Mouse (Mus musculus) T-cell, adult 2 months (primary cell): Measurements from ENCODE around the gene Man1c1.

ENCODE experiments used
- DNase-seq: peaks from one replicate; pipeline ENCODE4 v3.0.0; 2022; ENCODE audit warnings: low spot score

Man1c1 gene

DNA sequence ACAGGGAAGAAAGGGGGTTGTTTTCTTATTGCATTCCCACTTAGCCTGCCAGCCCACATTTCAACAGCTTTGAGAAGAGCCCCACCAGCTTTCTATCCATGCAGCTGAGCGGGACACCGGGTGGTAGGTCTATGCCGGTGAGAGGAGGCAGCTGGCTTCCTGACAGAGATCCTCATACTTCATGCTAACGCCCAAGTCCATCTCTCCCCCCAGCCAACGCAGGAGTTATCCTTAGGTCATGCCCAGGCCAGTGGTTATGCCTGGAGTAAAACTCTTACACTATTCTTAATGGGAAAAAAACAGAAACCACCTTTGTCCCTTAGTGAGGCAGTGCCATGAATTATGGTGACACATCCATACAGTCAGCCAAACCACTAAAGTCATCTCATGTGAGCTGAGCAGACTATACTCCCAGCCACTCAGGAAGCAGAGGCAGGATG is 66.0 kb downstream of the Man1c1 start:
- no peak for DNase-seq

DNA sequence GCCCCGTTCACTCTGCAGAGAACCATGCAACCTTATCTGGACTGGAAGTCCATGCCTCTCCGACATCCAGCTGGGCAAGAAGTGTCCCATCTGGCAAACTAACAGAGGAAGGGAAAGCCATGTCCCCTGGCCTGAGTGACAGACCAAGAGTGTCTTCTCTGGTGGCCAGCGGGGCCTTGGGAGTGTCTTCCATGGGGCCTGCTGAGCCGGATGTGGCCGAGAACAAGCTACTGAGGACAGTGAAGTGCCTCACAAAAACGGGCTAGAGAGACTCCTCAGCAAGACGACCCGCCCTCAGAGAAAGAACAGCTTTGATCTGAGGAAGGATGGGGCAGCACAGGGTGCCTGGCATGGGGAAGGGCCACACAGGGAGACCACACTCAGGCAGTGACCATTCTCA is 67.7 kb downstream of the Man1c1 start:
- no peak for DNase-seq

DNA sequence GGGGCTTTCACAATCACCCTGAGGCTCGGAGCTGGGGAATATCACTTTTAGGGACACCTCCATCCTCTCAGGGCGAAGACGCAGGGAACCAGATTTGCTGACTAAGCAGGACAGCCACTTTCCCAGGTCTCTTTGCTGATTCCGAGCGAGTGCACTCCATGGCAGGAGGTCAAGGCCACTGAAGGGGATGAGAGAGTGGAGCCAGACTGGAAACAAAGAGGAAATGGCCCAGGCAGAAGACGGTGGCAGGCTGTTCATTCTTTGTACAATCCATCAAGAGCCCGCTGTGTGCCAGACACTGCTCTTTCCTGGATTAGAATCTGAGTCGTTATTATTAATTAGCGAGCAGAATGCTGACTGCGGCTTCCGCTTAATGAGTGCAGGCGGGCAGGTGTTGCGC is 70.1 kb downstream of the Man1c1 start:
- DNase-seq: no peak

DNA sequence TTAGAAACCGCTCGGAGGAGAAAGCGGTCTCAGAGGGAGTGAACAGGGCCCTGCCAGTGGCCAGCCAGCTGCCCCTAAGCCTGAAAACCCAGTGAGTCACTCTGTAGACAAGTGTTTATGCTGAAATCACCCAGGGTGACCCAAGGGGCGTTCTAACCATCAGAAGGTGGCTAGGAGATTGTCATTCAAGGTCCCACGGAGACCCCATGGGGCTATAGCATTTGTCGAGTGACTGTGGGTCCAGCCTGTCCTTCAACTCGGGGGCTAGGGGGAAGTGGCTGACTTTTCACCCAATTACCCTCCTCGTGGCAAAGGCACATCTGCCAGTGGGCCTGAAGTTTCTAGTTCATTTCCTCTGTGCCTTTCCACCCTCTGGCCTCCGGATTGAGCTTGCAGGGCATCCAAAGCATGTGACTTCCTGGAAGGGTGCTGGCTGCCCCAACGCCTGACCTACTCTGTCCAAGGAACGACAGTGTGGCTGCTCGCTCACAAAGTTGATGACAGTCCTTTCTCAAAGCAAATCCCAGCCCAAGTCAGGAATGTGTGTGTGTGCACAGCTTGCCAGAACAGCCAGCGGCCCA is 71.9 kb downstream of the Man1c1 start:
- DNase-seq: no peak

DNA sequence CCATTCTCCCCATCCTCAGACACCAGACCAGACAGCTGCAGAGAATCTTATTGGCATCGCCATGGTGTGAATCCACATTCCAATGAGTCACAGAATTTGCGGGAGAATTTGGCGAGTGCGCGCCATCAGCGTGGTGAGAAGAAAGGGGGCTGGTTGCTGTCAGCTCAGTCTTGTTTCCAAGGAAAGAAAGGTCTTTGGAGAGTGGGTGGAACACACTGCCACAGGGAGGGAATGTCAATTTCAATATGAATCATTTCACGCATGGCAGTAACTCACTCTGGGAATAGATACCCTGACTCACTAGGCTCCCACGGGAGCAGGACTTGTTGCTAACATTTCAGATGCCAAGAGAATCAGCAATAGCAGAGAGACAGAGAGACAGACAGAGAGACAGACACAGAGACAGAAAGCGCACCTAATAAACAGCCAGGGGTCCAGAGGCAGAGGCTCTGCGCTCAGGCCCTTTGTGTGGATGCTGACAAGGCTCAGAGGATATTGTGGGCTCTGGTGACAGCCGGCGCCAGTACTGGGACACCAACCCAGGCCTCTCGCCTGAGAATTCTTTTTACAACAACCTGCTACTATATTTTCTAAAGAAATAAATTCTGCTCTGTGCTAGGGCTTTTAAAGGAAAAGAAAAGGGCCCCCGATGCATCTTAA is 72.5 kb downstream of the Man1c1 start:
- no peak for DNase-seq

DNA sequence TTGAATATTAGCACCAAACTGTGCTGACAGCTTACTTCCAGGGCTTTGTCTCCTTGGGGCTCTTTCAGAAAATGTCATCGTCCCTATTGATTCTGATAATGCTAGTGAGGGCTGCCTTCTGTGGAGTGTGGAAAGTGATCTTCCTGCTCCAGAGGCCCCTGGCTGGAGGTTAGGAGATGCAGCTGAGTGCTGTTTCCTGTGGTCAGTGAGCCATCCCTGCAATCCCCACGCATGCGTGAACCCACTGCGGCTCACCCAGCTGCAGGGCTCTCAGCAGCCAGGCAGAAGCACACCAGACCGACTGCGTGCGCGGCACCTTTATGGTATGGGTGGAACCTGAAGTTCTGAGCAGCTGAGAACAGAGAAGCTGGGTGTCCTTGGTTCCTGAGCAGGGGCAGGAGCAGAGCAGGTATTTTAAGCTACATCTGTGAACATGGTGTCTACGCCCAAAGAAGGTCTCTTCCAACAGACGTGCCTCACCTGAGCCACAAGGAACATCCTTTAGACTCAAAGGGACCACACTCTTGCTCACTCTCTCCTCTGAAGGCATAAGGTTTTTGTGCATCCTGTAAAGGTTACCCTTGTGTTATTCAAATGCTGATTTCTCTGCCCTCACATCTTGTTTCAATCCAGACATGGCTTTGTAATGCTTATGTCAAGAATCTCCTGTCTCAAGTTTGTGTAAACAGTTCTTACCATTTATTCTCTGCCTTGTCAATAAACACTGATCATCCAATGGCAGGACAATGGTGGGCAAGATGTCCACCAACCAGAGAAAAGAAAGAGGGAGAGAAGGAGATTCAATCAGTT is 75.3 kb downstream of the Man1c1 start:
- DNase-seq: no peak

DNA sequence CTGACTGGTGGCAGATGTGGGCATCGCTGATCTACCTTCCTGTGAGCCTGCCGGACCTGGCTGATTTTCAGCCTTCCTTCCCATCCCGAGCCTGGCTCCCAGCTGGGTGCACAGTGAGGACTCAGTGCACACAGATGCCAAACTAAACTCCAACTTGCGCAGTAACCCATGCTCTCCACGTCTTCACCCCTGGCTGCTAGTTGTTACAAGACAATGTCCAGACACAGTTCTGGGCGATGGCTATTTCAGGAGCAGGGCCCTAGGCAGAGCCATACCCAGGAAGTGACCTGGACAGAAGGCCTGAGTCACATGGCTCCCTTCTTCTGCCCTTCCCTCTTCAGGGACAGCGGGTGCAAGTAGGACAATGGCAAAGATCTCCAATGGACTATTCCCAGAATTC is 76.0 kb downstream of the Man1c1 start:
- no peak for DNase-seq

DNA sequence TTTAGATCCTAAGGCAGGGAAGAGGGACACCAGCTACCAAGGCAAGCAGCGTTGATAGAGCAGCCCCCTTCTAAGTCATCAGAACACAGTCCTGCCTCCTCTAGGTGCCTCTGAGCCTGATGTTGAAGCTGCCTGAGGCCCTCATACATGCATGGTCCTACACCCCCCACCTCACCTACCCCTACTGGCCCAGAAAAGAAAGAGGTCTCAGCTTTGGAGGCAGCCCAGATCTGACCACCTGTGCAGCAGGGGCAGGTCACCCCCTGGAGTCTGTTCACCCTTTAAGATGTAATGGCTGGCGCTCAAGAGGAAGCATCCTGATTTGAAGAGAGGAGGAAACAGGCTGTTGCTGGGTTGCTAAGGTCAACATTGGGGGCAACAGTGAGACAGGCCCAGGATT is 77.2 kb downstream of the Man1c1 start:
- no peak for DNase-seq

DNA sequence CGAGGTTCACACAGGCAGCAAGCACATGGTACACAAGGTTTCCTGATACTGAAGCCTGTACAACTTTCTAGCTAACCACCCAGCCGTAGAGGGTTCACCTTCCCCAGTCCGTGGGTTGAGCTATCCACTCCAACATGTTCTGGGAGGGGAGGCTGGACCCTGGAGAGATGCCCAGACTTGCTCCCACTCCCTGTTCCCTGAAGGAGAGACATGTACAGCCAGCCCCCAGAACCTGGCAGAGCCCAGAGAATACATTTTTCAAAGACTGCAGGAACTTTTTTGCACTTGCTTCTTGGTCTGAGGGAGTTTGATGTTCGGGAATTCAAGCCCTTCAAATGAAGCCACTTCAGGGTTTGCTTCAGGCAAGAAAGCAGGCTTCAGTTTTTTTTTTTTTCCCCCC is 77.7 kb downstream of the Man1c1 start:
- no peak for DNase-seq

DNA sequence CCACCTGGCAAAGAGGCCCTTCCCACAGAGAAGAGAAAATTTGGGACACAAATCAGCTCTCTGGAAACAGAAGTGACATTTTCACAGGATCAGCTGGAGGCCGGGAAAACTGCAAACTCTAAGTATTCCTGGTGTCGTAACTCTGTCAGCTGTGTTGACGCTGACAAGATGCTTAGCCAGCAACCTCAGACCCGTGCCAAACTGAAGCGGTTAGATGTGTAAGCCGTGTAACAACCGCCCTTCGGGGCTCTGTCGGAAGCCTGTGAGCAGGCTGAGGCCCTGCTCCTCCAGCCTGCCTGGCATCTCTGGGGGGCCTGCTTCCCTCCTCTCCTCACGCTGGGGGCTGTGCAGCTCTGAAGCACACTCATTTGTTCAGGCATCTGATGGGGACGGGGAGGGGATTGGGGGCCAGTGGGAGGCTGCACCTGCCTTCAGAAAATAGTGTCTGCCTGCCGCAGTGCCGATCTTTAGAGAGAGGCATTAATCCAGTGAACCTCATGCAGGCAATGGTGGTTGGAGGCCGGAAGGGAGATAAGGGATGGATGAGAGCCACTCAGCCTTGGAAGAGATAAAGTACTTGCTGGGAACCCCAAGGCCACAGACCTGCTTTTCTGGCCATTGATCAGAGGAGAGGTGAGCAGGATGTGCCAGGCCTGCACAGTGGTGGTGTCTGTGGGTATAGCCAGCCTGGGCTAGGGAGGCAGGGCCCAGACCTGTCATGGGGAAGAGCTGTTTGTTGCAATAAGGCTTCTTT is 79.8 kb downstream of the Man1c1 start:
- no peak for DNase-seq

DNA sequence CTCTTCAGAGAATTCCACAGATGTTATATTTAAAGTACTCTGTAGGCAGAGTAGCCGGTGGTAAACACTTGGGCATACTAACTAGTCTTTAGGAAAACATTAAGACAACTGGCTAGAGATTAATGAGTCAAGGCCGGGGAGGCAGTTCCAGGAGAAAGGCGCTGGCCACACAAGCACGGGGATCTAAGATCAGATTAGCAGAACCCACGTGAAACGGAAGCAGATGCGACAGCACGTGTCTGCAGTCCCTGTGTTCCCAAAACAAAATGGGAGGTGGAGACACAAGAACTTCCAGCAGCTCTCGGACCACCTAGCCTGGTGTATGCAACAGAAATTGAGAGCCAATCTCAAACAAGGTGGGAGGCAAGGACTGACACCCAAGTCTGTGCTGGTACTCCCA is 82.4 kb downstream of the Man1c1 start:
- no peak for DNase-seq

DNA sequence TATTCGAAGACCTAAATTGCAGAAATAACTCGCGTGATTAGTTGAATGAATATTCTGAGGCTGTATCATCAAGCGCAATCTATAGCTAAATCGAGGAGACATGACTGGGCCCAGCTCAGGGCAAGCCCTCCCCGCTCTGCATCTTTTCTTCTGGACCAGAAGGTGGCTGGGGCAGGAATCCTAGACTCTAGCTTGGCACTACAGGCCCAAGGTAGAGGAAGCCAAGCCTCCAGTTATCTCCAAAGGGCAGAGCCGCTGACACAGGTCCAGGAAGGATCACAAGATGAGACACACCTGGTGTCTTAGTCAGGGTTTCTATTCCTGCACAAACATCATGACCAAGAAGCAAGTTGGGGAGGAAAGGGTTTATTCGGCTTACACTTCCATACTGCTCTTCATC is 83.8 kb downstream of the Man1c1 start:
- no peak for DNase-seq

DNA sequence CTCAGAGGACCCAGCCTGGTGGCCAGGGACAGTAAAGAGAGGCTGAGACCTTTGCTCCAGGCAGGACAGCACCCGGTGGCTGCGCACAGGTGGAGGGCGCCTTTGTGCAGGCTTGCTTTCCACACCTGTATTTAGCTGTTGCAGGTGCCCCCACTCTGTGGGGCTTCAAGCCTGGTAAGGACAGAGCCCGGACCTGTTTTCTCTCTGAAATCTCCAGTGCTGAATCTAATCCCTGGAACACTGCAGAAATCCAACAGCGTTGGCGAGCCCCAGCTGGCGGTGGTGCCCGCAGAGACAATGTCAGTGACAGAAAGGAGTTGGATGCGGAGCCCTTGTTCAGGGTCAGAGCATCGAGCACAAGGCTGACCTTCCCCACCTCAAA is 84.6 kb downstream of the Man1c1 start:
- no peak for DNase-seq

DNA sequence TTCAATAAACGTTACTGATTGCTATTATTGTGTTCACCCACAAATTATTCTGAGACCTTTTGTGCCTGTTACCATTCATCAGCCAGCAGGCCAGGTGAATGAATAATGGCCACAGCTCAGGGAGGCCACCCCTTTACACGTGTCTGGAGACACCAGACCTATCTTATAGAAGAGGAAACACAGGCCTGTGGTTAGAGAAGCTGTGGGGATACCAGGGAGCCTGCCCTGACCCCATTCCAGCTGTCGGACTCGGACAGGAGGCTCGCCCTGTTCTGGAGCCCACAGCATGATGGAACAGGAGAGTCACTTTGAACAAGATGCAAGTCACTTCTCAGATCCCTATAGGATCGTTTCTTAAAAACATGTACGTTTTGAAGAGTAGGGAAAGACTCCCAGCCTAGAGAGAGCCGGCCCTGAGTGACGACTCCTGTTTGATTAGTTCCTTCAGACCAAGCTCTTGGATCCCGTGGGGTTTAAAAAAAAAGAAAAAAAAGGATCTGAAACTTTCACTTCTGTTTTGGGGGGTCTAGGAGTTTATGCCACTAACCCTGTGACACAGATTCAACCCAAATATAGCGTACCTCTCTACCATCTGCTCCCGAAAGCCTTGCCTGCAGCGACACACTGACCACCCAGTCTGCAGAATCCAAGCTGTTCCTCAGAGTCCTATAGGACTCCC is 85.1 kb downstream of the Man1c1 start:
- DNase-seq: no peak

DNA sequence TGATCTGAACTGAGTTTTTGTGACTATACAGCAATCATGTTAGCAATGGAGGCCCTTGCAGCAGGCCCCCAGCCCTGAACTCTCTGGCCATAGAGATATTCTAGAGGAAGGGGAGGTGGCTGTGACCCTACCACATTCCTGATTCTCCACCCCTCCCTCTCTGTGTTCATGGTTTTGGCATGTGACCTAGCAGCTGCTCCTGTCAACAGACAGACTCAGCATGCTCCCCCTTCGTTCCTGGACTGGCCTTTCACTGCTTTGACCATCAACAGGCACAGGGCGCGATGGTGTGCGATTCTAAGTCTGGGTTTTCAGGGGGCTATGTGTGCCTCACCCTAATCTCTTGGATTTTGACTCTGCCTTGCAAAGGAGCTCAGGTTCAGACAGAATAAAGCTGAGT is 86.3 kb downstream of the Man1c1 start:
- no peak for DNase-seq

DNA sequence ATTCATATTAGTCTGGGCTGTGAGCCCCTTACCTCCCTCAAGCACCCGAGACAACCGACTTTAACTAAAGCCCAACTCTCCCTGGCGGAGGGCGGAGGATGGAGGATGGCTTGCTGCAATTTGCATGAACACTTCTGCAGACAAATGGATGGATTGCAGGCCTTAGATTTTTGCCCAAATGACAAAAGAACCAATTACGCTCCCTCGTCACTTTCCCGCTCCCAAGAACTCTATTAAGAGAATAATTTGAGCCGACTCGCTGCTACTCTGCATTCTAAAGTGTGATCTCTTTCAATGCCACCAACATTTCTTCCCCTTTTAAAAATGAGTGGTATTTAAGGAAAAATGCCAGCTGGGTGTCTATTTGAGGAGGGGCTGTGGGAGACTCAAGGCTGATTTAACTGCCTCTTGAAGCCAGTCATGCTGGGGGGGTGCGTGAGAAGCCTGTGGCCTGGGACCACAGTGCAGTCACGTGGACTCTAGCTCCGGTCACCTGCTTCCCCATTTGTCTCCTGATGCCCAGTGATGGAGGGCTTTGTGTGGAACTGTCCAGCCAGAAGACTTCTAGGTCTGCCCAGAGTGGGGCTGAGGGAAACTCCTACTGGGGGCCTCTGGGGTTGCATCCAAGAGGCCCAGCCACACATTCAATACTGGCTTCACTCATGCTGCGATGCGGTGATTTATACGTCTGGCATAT is 88.0 kb downstream of the Man1c1 start:
- no peak for DNase-seq

DNA sequence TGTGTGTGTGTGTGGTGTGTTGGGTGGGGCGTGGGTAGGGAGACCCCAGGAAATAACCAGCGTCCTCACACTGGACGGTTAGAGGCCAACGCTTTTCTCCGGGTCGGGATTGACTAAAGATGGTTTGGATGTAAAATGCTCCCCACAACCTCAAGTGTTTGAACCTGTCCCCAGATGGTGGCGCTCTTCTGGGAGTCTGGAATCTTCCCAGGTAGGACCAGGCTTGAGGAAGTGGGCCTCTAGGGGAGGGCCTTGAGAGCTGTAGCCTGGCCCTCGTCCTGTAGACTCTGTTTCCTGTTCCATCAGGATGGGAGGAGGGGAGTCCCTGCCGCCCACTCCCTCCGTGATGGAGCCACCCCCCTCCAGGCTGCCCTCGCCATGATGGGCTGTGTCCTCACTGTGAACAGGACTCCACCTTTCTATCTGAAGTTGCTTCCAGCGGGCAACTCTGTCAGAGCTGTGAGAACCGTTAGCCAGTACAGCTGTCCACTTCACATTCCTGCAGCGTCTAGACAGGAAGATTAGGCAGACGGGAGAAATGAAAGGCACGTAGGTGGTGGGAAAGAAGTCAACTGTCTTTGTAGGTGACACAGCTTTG is 91.9 kb downstream of the Man1c1 start:
- no peak for DNase-seq

DNA sequence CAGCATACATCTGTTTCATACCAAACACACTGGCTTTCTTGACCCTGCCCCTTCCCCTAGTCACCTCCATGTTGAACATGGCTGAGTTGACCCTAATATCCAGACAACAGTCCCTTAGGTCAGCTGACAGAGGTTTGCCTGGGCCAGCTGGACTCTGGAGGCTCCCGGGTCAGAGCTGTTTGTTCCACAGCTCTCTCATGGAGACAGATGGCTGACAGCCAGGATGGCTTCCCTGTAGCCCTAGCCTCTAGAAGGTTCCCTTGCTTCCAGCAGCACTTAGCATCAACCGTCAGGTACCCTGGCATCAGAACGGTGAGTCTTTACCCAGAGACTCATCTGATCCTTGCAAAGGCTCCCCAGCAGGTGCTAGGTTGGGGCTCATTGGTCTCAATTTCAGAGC is 93.5 kb downstream of the Man1c1 start:
- no peak for DNase-seq

DNA sequence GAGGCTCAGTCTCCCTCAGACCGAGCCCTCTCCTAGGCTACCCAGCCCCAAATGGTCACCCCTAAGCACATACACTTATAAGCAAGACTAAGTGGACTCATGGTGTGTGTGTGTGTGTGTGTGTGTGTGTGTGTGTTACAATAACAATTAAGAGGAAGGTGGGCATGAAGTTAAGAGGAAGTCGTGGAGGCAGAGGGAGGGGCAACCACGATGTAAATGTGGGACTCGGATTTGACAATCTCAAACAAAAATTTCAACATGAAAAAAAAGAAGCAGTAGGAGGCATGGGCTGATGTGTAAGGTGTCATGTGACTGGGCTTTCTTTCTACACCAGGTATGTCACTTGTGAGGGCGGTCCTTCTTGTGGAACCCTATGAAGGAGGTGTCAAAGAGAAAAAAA is 96.4 kb downstream of the Man1c1 start:
- no peak for DNase-seq

DNA sequence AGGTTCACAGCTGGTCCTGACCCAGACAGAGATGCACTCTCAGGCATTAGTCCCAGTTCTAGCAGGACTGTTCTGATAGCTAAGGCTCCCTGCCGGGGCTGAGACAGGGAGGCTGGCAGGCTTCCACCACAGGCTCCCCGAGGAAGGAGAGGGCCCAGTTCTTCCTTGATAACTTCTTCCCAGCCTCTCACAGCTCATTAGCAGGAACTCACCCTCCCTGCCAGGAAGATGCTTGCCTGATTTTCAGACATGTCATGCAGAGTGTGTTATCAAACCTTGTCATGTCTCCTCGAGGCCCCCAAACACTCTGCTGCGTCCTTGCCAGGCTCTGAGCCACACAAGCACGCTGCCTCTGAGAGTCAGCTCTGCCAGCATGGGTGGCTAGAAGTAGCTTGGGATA is 98.0 kb downstream of the Man1c1 start:
- no peak for DNase-seq

DNA sequence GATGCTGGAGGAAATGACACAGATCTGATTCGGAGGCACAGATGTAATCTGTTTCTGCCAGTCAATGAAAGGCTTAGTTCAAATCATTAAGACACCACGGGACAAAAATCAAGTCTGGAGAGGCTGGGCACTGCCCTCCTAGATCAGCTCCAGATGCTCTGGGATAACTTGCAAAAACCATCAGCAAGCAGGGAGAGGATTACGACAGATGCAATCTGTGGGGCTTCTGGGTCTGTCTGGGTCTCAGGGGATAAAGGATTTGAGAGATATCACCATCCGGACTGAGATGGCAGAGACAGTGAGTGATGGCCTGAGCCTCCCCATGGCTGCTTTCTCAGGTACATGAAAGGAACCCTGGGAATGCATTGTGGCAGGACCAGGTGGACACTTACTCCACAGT is 99.6 kb downstream of the Man1c1 start:
- no peak for DNase-seq
